Mouse (Mus musculus) MEL (cell line): Measurements from ENCODE around the gene Cldn5. TPM values are rescaled to one million over a fixed set of nuclear protein-coding genes. Genes with fewer than 3 reads are reported as not detected.

Experiments used
- DNase-seq: peaks from one replicate; pipeline ENCODE4 v3.0.0; 2011; ENCODE audit warnings: low read depth, low spot score
- H3K27ac ChIP-seq: 2 replicates; pipeline ENCODE4 v1.5.1; 2012; ENCODE audit warnings: low read depth, mild to moderate bottlenecking, control low read depth, low read length, moderate library complexity; ENCODE audit not compliant: control insufficient read depth
- H3K27me3 ChIP-seq, 2 experiments: fragments of 150-350 bp in 1 of 2; sonication (generic) in 1 of 2; 2 replicates each; pipeline ENCODE4 v1.6.1; 2012; ENCODE audit warnings: low read length in 2 of 2, mild to moderate bottlenecking in 2 of 2, improper control_type of control experiment in 1 of 2, moderate library complexity in 1 of 2; ENCODE audit not compliant: insufficient read depth in 2 of 2, control insufficient read depth in 1 of 2
- H3K36me3 ChIP-seq, 2 experiments: 2 replicates each; pipeline ENCODE4 v1.6.1; 2012 to 2014; ENCODE audit warnings: low read length in 2 of 2, improper control_type of control experiment in 1 of 2, inconsistent platforms in 1 of 2, mild to moderate bottlenecking in 1 of 2; ENCODE audit not compliant: insufficient read depth in 2 of 2, control insufficient read depth in 1 of 2
- H3K4me1 ChIP-seq, 2 experiments: fragments of 150-350 bp in 1 of 2; sonication (generic) in 1 of 2; 2 replicates each; pipeline ENCODE4 v1.6.1; 2012; ENCODE audit warnings: low read length in 2 of 2, improper control_type of control experiment in 1 of 2, mild to moderate bottlenecking in 1 of 2; ENCODE audit not compliant: insufficient read depth in 2 of 2, control insufficient read depth in 1 of 2
- H3K4me3 ChIP-seq, 2 experiments: fragments of 150-350 bp in 1 of 2; sonication (generic) in 1 of 2; 2 replicates each; pipeline ENCODE4 v1.5.1; 2012; ENCODE audit warnings: low read depth in 2 of 2, low read length in 2 of 2, mild to moderate bottlenecking in 2 of 2, moderate library complexity in 2 of 2, control low read depth in 1 of 2, improper control_type of control experiment in 1 of 2; ENCODE audit not compliant: control insufficient read depth in 1 of 2, insufficient read depth in 1 of 2
- H3K79me2 ChIP-seq: 2 replicates; pipeline ENCODE4 v1.6.1; 2012; ENCODE audit warnings: mild to moderate bottlenecking, low read length, moderate library complexity; ENCODE audit not compliant: control insufficient read depth, poor library complexity, insufficient read depth
- H3K9ac ChIP-seq: 2 replicates; pipeline ENCODE4 v1.6.1; 2012; ENCODE audit warnings: low read depth, mild to moderate bottlenecking, control low read depth, low read length, moderate library complexity; ENCODE audit not compliant: control insufficient read depth, poor library complexity, severe bottlenecking
- H3K9me3 ChIP-seq: fragments of 150-350 bp; sonication (generic); replicated peaks from 2 replicates; pipeline ENCODE4 v1.6.1; 2012; ENCODE audit warnings: mild to moderate bottlenecking, low read length, improper control_type of control experiment, moderate library complexity; ENCODE audit not compliant: insufficient read depth
- BHLHE40 ChIP-seq: IDR thresholded peaks from 2 replicates; pipeline ENCODE4 v1.6.1; 2012; ENCODE audit warnings: low read depth, mild to moderate bottlenecking, inconsistent platforms, low read length, improper control_type of control experiment, borderline replicate concordance
- EP300 ChIP-seq, 2 experiments: IDR thresholded peaks; 2 replicates each; pipeline ENCODE4 v1.6.1; 2011; ENCODE audit warnings: improper control_type of control experiment in 2 of 2, low read length in 2 of 2, low read depth in 1 of 2, mild to moderate bottlenecking in 1 of 2
- ETS1 ChIP-seq: IDR thresholded peaks from 2 replicates; pipeline ENCODE4 v1.6.1; 2012; ENCODE audit warnings: low read depth, mild to moderate bottlenecking, inconsistent platforms, low read length, improper control_type of control experiment, moderate library complexity
- MAX ChIP-seq: IDR thresholded peaks from 2 replicates; pipeline ENCODE4 v1.6.1; 2011; ENCODE audit warnings: low read length, improper control_type of control experiment
- MAZ ChIP-seq: IDR thresholded peaks from 2 replicates; pipeline ENCODE4 v1.6.1; 2012; ENCODE audit warnings: low read depth, mild to moderate bottlenecking, inconsistent platforms, low read length, improper control_type of control experiment
- MEF2A ChIP-seq: IDR thresholded peaks from 2 replicates; pipeline ENCODE4 v1.6.1; 2014; ENCODE audit warnings: low read depth, mild to moderate bottlenecking, inconsistent platforms, low read length, improper control_type of control experiment; ENCODE audit not compliant: poor library complexity, insufficient replicate concordance, severe bottlenecking; ENCODE audit errors: extremely low read depth
- NELFE ChIP-seq: IDR thresholded peaks from 2 replicates; pipeline ENCODE4 v1.6.1; 2011; ENCODE audit warnings: low read depth, low read length, improper control_type of control experiment
- NRF1 ChIP-seq: IDR thresholded peaks from 2 replicates; pipeline ENCODE4 v1.6.1; 2014; ENCODE audit warnings: low read depth, mild to moderate bottlenecking, inconsistent platforms, low read length, improper control_type of control experiment, moderate library complexity; ENCODE audit not compliant: poor library complexity, insufficient read depth, severe bottlenecking
- POLR2A ChIP-seq, 2 experiments: IDR thresholded peaks; 2 replicates each; pipeline ENCODE4 v1.6.1; 2011 to 2012; ENCODE audit warnings: low read length in 2 of 2, mild to moderate bottlenecking in 2 of 2, control low read depth in 1 of 2, improper control_type of control experiment in 1 of 2, low read depth in 1 of 2, moderate library complexity in 1 of 2; ENCODE audit not compliant: control insufficient read depth in 1 of 2, insufficient read depth in 1 of 2, poor library complexity in 1 of 2
- POLR2AphosphoS2 ChIP-seq: IDR thresholded peaks from 2 replicates; pipeline ENCODE4 v1.6.1; 2011; ENCODE audit warnings: low read length, improper control_type of control experiment
- POLR2AphosphoS5 ChIP-seq: IDR thresholded peaks from 2 replicates; pipeline ENCODE4 v1.6.1; 2012; ENCODE audit warnings: low read depth, borderline replicate concordance, mild to moderate bottlenecking, inconsistent platforms, low read length, moderate library complexity, mixed read lengths
- RAD21 ChIP-seq: IDR thresholded peaks from 2 replicates; pipeline ENCODE4 v1.6.1; 2011; ENCODE audit warnings: mild to moderate bottlenecking, low read depth, low read length, improper control_type of control experiment
- TCF12 ChIP-seq: IDR thresholded peaks from 2 replicates; pipeline ENCODE4 v1.6.1; 2014; ENCODE audit warnings: low read depth, mild to moderate bottlenecking, inconsistent platforms, low read length, improper control_type of control experiment, moderate library complexity
- UBTF ChIP-seq: IDR thresholded peaks from 2 replicates; pipeline ENCODE4 v1.6.1; 2012; ENCODE audit warnings: low read depth, mild to moderate bottlenecking, inconsistent platforms, low read length, improper control_type of control experiment, moderate library complexity, borderline replicate concordance; ENCODE audit not compliant: insufficient read depth
- USF1 ChIP-seq: IDR thresholded peaks from 2 replicates; pipeline ENCODE4 v1.6.1; 2014; ENCODE audit warnings: low read depth, mild to moderate bottlenecking, inconsistent platforms, low read length, improper control_type of control experiment, moderate library complexity
- USF2 ChIP-seq, 2 experiments: IDR thresholded peaks; 2 replicates each; pipeline ENCODE4 v1.6.1; 2011 to 2012; ENCODE audit warnings: improper control_type of control experiment in 2 of 2, low read length in 2 of 2, borderline replicate concordance in 1 of 2, inconsistent platforms in 1 of 2, low read depth in 1 of 2, mild to moderate bottlenecking in 1 of 2; ENCODE audit not compliant: insufficient read depth in 1 of 2
- ZC3H11A ChIP-seq: IDR thresholded peaks from 2 replicates; pipeline ENCODE4 v1.6.1; 2012; ENCODE audit warnings: low read depth, mild to moderate bottlenecking, inconsistent platforms, low read length, improper control_type of control experiment
- polyA plus RNA-seq, 2 experiments: library from polyadenylated mRNA; stranded (reverse) in 1 of 2; unstranded in 1 of 2; fragments of >175 nt in 1 of 2; fragments of >200 nt in 1 of 2; gene quantifications; 2 replicates each; pipeline versions ENCODE4 v1.2.1 to v1.2.4; 2012; ENCODE audit warnings: low replicate concordance in 2 of 2, low read depth in 1 of 2; ENCODE audit not compliant: insufficient read length in 2 of 2, insufficient read depth in 1 of 2, missing spikeins in 1 of 2
- total RNA-seq: library from RNA; depleted of rRNA; stranded (reverse); fragments of 300-350 nt; gene quantifications from 2 replicates; pipeline ENCODE4 v1.2.3, GENCODE M21; 2012; rRNA removed

Cldn5 gene
- total and polyA plus RNA-seq, 3 experiments = not detected

- Histone ChIP-seq H3K4me1 (peaks cover 17 to 26% of the 10 kb centered on the region in 2 experiments), H3K9me3 (no peaks in the 10 kb centered on the region), H3K27me3 (no peaks in the 10 kb centered on the region), H3K79me2 (no peaks in the 10 kb centered on the region), H3K4me3 (no peak overlapping the region), H3K36me3 (peaks cover 23 to 50% of the 10 kb centered on the region in 2 experiments), H3K27ac (peak overlapping the region; percentile 77), H3K9ac (no peak overlapping the region)
- TF ChIP-seq EP300 (IDR thresholded peaks at IDR 0.05; ENCODE audit: low read depth in 1 of 2, low read length in 2 of 2) (no peak), MEF2A (no peak), ETS1 (no peak), NRF1 (no peak), BHLHE40 (no peak), TCF12 (no peak), USF2 (IDR thresholded peaks at IDR 0.05; ENCODE audit: borderline replicate concordance in 1 of 2, insufficient read depth in 1 of 2, low read depth in 1 of 2, low read length in 2 of 2) (no peak), MAZ (no peak), MAX (no peak; the same call in 1 of the 2 replicates), ZC3H11A (no peak), UBTF (no peak), POLR2AphosphoS2 (no peak), NELFE (no peak), POLR2AphosphoS5 (no peak), RAD21 (no peak), POLR2A (IDR thresholded peaks at IDR 0.05; ENCODE audit: control insufficient read depth in 1 of 2, insufficient read depth in 1 of 2, low read depth in 1 of 2, low read length in 2 of 2, poor library complexity in 1 of 2) (no peak), USF1 (no peak)
- no peak for DNase-seq
These were observed 46.3 kb downstream of the Cldn5 start for GRCm38 (mm10) chr16:18822925-18823324.

Other genes with a start within 250 kb of the Cldn5 start
- gene Tbx1, start 186.2 kb upstream of the Cldn5 start, total RNA-seq = not detected in 2 replicates
- not detected for gene Tbx1, start 186.2 kb upstream of the Cldn5 start, polyA plus RNA-seq
- 0.35 and 0.42 TPM in 2 replicates for gene Gp1bb, start 154.4 kb upstream of the Cldn5 start, total RNA-seq
- under 1 TPM in 1 of 2 experiments, not detected in 1; 0.14 TPM for gene Gp1bb, start 154.4 kb upstream of the Cldn5 start, polyA plus RNA-seq
- 1.5 and 1.6 TPM in 2 replicates for gene Gm49601, start 150.4 kb upstream of the Cldn5 start, total RNA-seq
- gene Gm49601, start 150.4 kb upstream of the Cldn5 start, polyA plus RNA-seq = 1 to 10 TPM in 1 of 2 experiments, not detected in 1; 4.6 TPM
- gene Sept5, start 146.9 kb upstream of the Cldn5 start, total RNA-seq = 7.4 and 8.3 TPM in 2 replicates
- 10 to 100 TPM in 1 of 2 experiments, not detected in 1; 29.3 TPM for gene Sept5, start 146.9 kb upstream of the Cldn5 start, polyA plus RNA-seq
- 37.3 and 41.9 TPM in 2 replicates for gene Ufd1, start 34.9 kb downstream of the Cldn5 start, total RNA-seq
- 10 to 100 TPM in 1 of 2 experiments, not detected in 1; 67.8 TPM for gene Ufd1, start 34.9 kb downstream of the Cldn5 start, polyA plus RNA-seq
- 81.1 and 90.2 TPM in 2 replicates for gene Cdc45, start 35.1 kb downstream of the Cldn5 start, total RNA-seq
- 10 to 100 TPM in 1 of 2 experiments, not detected in 1; 87.4 TPM for gene Cdc45, start 35.1 kb downstream of the Cldn5 start, polyA plus RNA-seq
- gene 2510002D24Rik, start 59.7 kb downstream of the Cldn5 start, total RNA-seq = 19.9 and 25.3 TPM in 2 replicates
- gene 2510002D24Rik, start 59.7 kb downstream of the Cldn5 start, polyA plus RNA-seq = 10 to 100 TPM in 1 of 2 experiments, not detected in 1; 33.0 TPM
- gene Gm28539, start 59.7 kb downstream of the Cldn5 start, total RNA-seq = 1.3 and 2.9 TPM in 2 replicates
- gene Gm28539, start 59.7 kb downstream of the Cldn5 start, polyA plus RNA-seq = 10 to 100 TPM in 1 of 2 experiments, not detected in 1; 13.9 TPM
- 77.2 and 78.7 TPM in 2 replicates for gene Mrpl40, start 100.0 kb downstream of the Cldn5 start, total RNA-seq
- gene Mrpl40, start 100.0 kb downstream of the Cldn5 start, polyA plus RNA-seq = 10 to 100 TPM in 1 of 2 experiments, not detected in 1; 84.6 TPM
- gene Hira, start 100.2 kb downstream of the Cldn5 start, total RNA-seq = 40.9 and 50.5 TPM in 2 replicates
- 100 to 1,000 TPM in 1 of 2 experiments, not detected in 1; 203 TPM for gene Hira, start 100.2 kb downstream of the Cldn5 start, polyA plus RNA-seq